Mouse (Mus musculus) E14TG2a.4 (cell line): ENCODE results near the gene 9930104L06Rik.

Experiments
- CTCF ChIP-seq: conservative IDR thresholded peaks from 2 replicates; pipeline ENCODE4 v1.5.1; 2014; ENCODE audit warnings: low read length
- NANOG ChIP-seq: IDR thresholded peaks from 2 replicates; pipeline ENCODE4 v1.6.1; 2014; ENCODE audit warnings: borderline replicate concordance, low read length, mixed read lengths
- POU5F1 ChIP-seq: IDR thresholded peaks from 2 replicates; pipeline ENCODE4 v1.6.1; 2014; ENCODE audit warnings: low read length, borderline replicate concordance

DNA sequence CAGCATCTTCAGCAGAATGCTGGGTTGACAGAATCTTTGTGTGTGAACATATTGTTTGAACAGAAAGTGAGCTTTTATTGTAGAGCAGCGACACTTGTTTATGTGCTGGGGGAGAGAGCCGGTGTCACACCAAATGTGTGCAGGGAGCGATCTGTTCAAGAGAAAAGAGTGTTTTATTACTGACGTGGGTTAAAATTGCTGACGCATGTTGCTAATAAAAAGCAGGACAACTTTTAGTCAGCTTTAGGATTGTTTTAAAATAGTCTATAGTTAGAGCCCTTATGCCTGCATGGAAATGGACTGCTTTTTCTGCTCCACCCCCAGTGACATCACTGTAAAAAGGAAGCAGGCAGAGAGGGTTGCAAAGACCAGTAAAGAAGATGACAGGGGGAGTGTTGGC lies 46.0 kb upstream of the 9930104L06Rik start:
- no peak for TF ChIP-seq CTCF
- no peak for TF ChIP-seq NANOG
- no peak for TF ChIP-seq POU5F1
